26 mouse cellular contexts compared by ENCODE assay signal in the genomic region with DNA sequence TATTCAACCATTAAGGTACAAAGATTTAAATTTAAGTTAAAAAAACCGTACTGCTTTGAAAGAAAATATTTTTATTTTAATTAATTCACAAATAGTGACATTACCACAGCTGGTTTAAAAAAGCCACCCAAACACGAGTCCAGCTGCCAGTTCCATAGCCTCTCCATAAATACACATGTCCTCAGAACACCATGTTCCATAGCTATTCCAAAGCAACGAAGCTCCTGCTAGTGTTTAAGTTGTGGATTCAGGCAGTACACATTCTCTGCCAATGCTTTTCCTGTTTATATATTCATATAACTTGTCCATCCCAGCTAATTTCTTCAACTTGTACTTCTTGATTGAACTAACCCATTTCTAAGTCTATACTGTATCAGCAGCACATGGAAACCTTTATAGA. TPM values are rescaled to one million over a fixed set of nuclear protein-coding genes. Genes with fewer than 3 reads are reported as not detected.
A peak's percentile ranks its signal among the peaks of the same experiment; 100 is the strongest.
DNase-seq lines count a peak whose midpoint lies in the region; ATAC-seq lines count a peak whose summit lies in the region.
"Had no signal": no experiment of that assay in that cellular context is flagged by ENCODE, and none has a peak within 500 bp of the region (broad histone marks: within the 10 kb centered on the region; RNA-seq: fewer than 3 reads in every experiment).

No protein-coding gene starts in this region.

- peaks cover 8% of the 10 kb centered on the region for H3K4me1 ChIP-seq in limb, embryonic 13.5 days
- peaks cover 12% of the 10 kb centered on the region for H3K4me1 ChIP-seq in limb, embryonic 10.5 days
- peaks cover 14% of the 10 kb centered on the region for H3K4me1 ChIP-seq in embryonic facial prominence, embryonic 13.5 days
- peaks cover 3% of the 10 kb centered on the region for H3K4me1 ChIP-seq in embryonic facial prominence, embryonic 14.5 days (ENCODE audit: control insufficient read depth, insufficient read depth, low read length)
- H3K4me1 ChIP-seq in hindbrain, embryonic 11.5 days (replicated peaks; ENCODE audit: control insufficient read depth, insufficient read depth, low read length): no peaks in the 10 kb centered on the region

- DNase-seq in limb, embryonic 10.5 days (ENCODE audit: low spot score): no peak
- no peak for DNase-seq in embryonic facial prominence, embryonic 14.5 days (ENCODE audit: low spot score)
- DNase-seq in hindbrain, embryonic 11.5 days (ENCODE audit: low spot score): no peak
- DNase-seq in right cerebral cortex, postnatal 10 days (ENCODE audit: low spot score in 2 of 2): no peak
- DNase-seq: adrenal gland, adult 2 months; adrenal gland, postnatal 14 days; cerebellum, adult 11-12 months; cerebellum, adult 8-10 months; cerebellum, postnatal 10 days; cerebellum, postnatal 36 days; embryo, embryonic 11 days; forebrain, postnatal 0 days; gastrocnemius, postnatal 25 days; heart, adult 2 months; heart, postnatal 14 days; heart, postnatal 4 days had no signal

- 65% methylated on average over 3 of the region's 3 CpGs for WGBS in limb, embryonic 13.5 days
- WGBS in limb, embryonic 10.5 days: 83% methylated on average over 3 of the region's 3 CpGs
- 65% methylated on average over 3 of the region's 3 CpGs for WGBS in embryonic facial prominence, embryonic 13.5 days
- WGBS in embryonic facial prominence, embryonic 14.5 days: 62% methylated on average over 3 of the region's 3 CpGs
- 83% methylated on average over 3 of the region's 3 CpGs for WGBS in hindbrain, embryonic 11.5 days

- H3K9ac ChIP-seq in limb, embryonic 13.5 days: no peak overlapping the region
- no peak overlapping the region for H3K9ac ChIP-seq in embryonic facial prominence, embryonic 13.5 days
- no peak overlapping the region for H3K9ac ChIP-seq in embryonic facial prominence, embryonic 14.5 days (ENCODE audit: low read depth, low read length)
- no peak overlapping the region for H3K9ac ChIP-seq in hindbrain, embryonic 11.5 days (ENCODE audit: low read depth, low read length)
- H3K9ac ChIP-seq: hindbrain, embryonic 12.5 days; hindbrain, embryonic 15.5 days had no signal

- H3K9me3 ChIP-seq in limb, embryonic 13.5 days: no peaks in the 10 kb centered on the region
- no peaks in the 10 kb centered on the region for H3K9me3 ChIP-seq in limb, embryonic 10.5 days (replicated peaks)
- no peaks in the 10 kb centered on the region for H3K9me3 ChIP-seq in embryonic facial prominence, embryonic 13.5 days
- no peaks in the 10 kb centered on the region for H3K9me3 ChIP-seq in embryonic facial prominence, embryonic 14.5 days (ENCODE audit: control insufficient read depth, low read length)
- no peaks in the 10 kb centered on the region for H3K9me3 ChIP-seq in hindbrain, embryonic 11.5 days (ENCODE audit: control insufficient read depth, low read length)
- H3K9me3 ChIP-seq: heart, embryonic 10.5 days; heart, embryonic 13.5 days; hindbrain, embryonic 12.5 days; hindbrain, embryonic 15.5 days had no signal

- H3K4me3 ChIP-seq in limb, embryonic 13.5 days: no peak overlapping the region
- no peak overlapping the region for H3K4me3 ChIP-seq in limb, embryonic 10.5 days
- no peak overlapping the region for H3K4me3 ChIP-seq in embryonic facial prominence, embryonic 13.5 days
- no peak overlapping the region for H3K4me3 ChIP-seq in embryonic facial prominence, embryonic 14.5 days (ENCODE audit: low read depth, low read length)
- H3K4me3 ChIP-seq in hindbrain, embryonic 11.5 days (ENCODE audit: low read depth, low read length): no peak overlapping the region
- H3K4me3 ChIP-seq: hindbrain, embryonic 12.5 days had no signal

- H3K27me3 ChIP-seq in limb, embryonic 13.5 days: peaks cover 5% of the 10 kb centered on the region; the same call in 1 of the 2 replicates
- no peaks in the 10 kb centered on the region for H3K27me3 ChIP-seq in limb, embryonic 10.5 days (ENCODE audit: low read depth, poor library complexity, severe bottlenecking)
- H3K27me3 ChIP-seq in embryonic facial prominence, embryonic 13.5 days: peaks cover 5% of the 10 kb centered on the region; the same call in 1 of the 2 replicates
- H3K27me3 ChIP-seq in embryonic facial prominence, embryonic 14.5 days (replicated peaks; ENCODE audit: control insufficient read depth, insufficient read depth, low read length): no peaks in the 10 kb centered on the region; the same call in 1 of the 2 replicates
- no peaks in the 10 kb centered on the region for H3K27me3 ChIP-seq in hindbrain, embryonic 11.5 days (ENCODE audit: control insufficient read depth, insufficient read depth, low read length)
- H3K27me3 ChIP-seq: hindbrain, embryonic 12.5 days had no signal

- no peak for ATAC-seq in limb, embryonic 13.5 days (ENCODE audit: low FRiP score, low read depth)
- no peak for ATAC-seq in embryonic facial prominence, embryonic 13.5 days (ENCODE audit: insufficient number of reproducible peaks, insufficient read depth, low FRiP score, low TSS enrichment, low read depth)
- no peak for ATAC-seq in embryonic facial prominence, embryonic 14.5 days (ENCODE audit: low read depth)
- no peak for ATAC-seq in hindbrain, embryonic 11.5 days (ENCODE audit: low FRiP score)
- ATAC-seq: CD4-positive, CD25-positive, alpha-beta regulatory T cell, adult 4 months; forebrain, embryonic 14.5 days had no signal

- H3K4me2 ChIP-seq in limb, embryonic 13.5 days (replicated peaks): peak overlapping the region; percentile 21; the same call in 1 of the 2 replicates
- no peak overlapping the region for H3K4me2 ChIP-seq in embryonic facial prominence, embryonic 13.5 days
- peak overlapping the region; percentile 15; the same call in 1 of the 2 replicates for H3K4me2 ChIP-seq in embryonic facial prominence, embryonic 14.5 days (ENCODE audit: low read depth, low read length)
- H3K4me2 ChIP-seq in hindbrain, embryonic 11.5 days (replicated peaks; ENCODE audit: low read depth, low read length): no peak overlapping the region

- H3K27ac ChIP-seq in limb, embryonic 13.5 days: no peak overlapping the region
- H3K27ac ChIP-seq in limb, embryonic 10.5 days: no peak overlapping the region
- peak overlapping the region; percentile 17; the same call in 1 of the 2 replicates for H3K27ac ChIP-seq in embryonic facial prominence, embryonic 13.5 days
- H3K27ac ChIP-seq in embryonic facial prominence, embryonic 14.5 days (replicated peaks; ENCODE audit: low read depth, low read length): peak overlapping the region; percentile 58; the same call in 1 of the 2 replicates
- no peak overlapping the region for H3K27ac ChIP-seq in hindbrain, embryonic 11.5 days (ENCODE audit: low read depth, low read length)
- H3K27ac ChIP-seq: heart, adult 2 months; heart, embryonic 10.5 days; heart, embryonic 13.5 days; hindbrain, embryonic 12.5 days; hindbrain, embryonic 15.5 days had no signal

- no peaks in the 10 kb centered on the region for H3K36me3 ChIP-seq in limb, embryonic 13.5 days
- no peaks in the 10 kb centered on the region for H3K36me3 ChIP-seq in limb, embryonic 10.5 days
- H3K36me3 ChIP-seq in embryonic facial prominence, embryonic 13.5 days: no peaks in the 10 kb centered on the region
- H3K36me3 ChIP-seq in embryonic facial prominence, embryonic 14.5 days (ENCODE audit: control insufficient read depth, insufficient read depth, low read length): no peaks in the 10 kb centered on the region
- no peaks in the 10 kb centered on the region for H3K36me3 ChIP-seq in hindbrain, embryonic 11.5 days (ENCODE audit: control insufficient read depth, insufficient read depth, low read length)
- H3K36me3 ChIP-seq: heart, embryonic 10.5 days; heart, embryonic 13.5 days; hindbrain, embryonic 12.5 days; hindbrain, embryonic 15.5 days had no signal

RNA-seq across cellular contexts. Expression of gene Fibin, which starts 0.9 kb away (rescaled TPM):
- 140 and 146 TPM in 2 replicates for polyA plus RNA-seq in limb, embryonic 13.5 days (2015; fragmentation: Nextera tagmentation; extraction: Ambion mirVana)
- polyA plus RNA-seq in limb, embryonic 10.5 days (2016; fragmentation: Nextera tagmentation; extraction: Ambion mirVana): 24.3 and 46.5 TPM in 2 replicates
- polyA plus RNA-seq in embryonic facial prominence, embryonic 13.5 days (2015; fragmentation: Nextera tagmentation; extraction: Ambion mirVana): 66.1 and 82.2 TPM in 2 replicates
- polyA plus RNA-seq in embryonic facial prominence, embryonic 14.5 days (2014; fragmentation: Nextera tagmentation; extraction: Ambion mirVana): 119 and 142 TPM in 2 replicates
- polyA plus RNA-seq in hindbrain, embryonic 11.5 days (2014; fragmentation: Nextera tagmentation; extraction: Ambion mirVana): 10.1 and 11.5 TPM in 2 replicates
- polyA plus RNA-seq: CD4-positive, CD25-positive, alpha-beta regulatory T cell, adult 4 months had no signal

RNA-seq across cellular contexts. Expression of gene Bbox1, which starts 49.5 kb away (rescaled TPM):
- 0.38 and 0.45 TPM in 2 replicates for polyA plus RNA-seq in limb, embryonic 13.5 days (2015; fragmentation: Nextera tagmentation; extraction: Ambion mirVana)
- 0.19 TPM in 1 of 2 replicates, not detected in the other for polyA plus RNA-seq in limb, embryonic 10.5 days (2016; fragmentation: Nextera tagmentation; extraction: Ambion mirVana)
- 0.39 and 0.93 TPM in 2 replicates for polyA plus RNA-seq in embryonic facial prominence, embryonic 13.5 days (2015; fragmentation: Nextera tagmentation; extraction: Ambion mirVana)
- 0.92 and 1.2 TPM in 2 replicates for polyA plus RNA-seq in embryonic facial prominence, embryonic 14.5 days (2014; fragmentation: Nextera tagmentation; extraction: Ambion mirVana)
- 0.14 TPM in 1 of 2 replicates, not detected in the other for polyA plus RNA-seq in hindbrain, embryonic 11.5 days (2014; fragmentation: Nextera tagmentation; extraction: Ambion mirVana)
- polyA plus RNA-seq: adrenal gland, adult 2 months; C2C12; CD4-positive, CD25-positive, alpha-beta regulatory T cell, adult 4 months; forebrain, embryonic 11.5 days; heart, embryonic 13.5 days; hindbrain, embryonic 12.5 days had no signal

Comparison
In these comparisons a context has a peak if more than half of its experiments do, and no peak if none do; other contexts are left out.
1. H3K4me2 ChIP-seq: peak in limb, embryonic 13.5 days (single experiment) and embryonic facial prominence, embryonic 14.5 days (single experiment); none in embryonic facial prominence, embryonic 13.5 days (single experiment) and hindbrain, embryonic 11.5 days (single experiment).
2. H3K27ac ChIP-seq: peak in embryonic facial prominence, embryonic 13.5 days (single experiment) and embryonic facial prominence, embryonic 14.5 days (single experiment); none in limb, embryonic 13.5 days (single experiment), limb, embryonic 10.5 days (single experiment) and hindbrain, embryonic 11.5 days (single experiment).